Mouse (Mus musculus): ENCODE results near the gene Iqschfp. TPM values are rescaled to one million over a fixed set of nuclear protein-coding genes. Genes with fewer than 3 reads are reported as not detected.
A peak's percentile ranks its signal among the peaks of the same experiment; 100 is the strongest.
"Not testable (repeated sequence)": the region's sequence is repeated elsewhere in the genome, so short reads cannot be mapped to it uniquely, and the experiment has no call there.

Gene Iqschfp
- polyA plus RNA-seq, 1 experiment from 2014 or later = 7.6 TPM

DNA sequence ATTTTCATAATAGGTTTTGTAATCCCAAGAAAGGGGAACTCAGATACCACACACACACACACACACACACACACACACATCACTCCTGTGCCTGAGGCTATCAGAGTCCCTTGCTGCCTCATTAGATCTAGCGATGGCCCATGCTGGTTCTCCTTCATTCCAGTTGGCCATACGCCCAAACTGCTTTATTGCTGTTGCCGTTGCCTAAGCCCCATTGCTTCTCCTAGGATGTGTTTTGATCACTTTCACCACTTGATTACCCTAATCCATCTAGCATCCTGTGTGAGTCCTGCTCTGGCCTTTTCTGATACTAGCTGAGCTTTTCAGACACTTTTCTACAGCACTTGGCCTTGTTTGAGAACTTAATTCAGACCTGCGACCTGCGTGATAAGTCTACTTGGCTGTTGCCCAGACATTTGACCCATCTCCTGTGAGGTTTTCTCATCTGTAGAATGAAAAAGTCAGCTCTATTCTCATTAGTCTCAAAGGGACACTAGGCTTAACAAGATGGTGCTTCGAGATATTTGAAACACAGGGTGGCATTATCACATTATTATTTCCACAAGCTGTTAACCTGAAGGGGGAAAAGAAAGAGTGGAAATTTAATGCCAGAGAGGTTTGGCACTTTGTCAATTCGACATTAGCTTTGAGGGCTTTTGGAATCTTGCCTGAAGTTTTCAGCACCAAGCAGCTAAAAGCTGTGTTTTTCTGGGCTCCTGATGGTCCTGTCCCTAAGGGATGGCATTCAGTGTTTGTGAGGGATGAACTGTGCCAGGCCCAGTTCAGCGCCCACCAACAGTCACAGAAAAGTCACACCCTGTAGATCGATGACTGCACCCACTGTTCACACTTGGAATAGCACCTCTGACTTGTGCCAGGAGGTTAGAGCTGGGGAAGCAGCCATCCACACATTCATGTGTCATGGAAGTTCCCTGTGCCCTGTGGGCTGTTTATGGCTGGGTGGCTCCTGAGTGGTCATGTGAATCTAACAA, 179.7 kb downstream of the Iqschfp start:
- no peaks in the 10 kb centered on the region for H3K36me3 ChIP-seq (ENCODE audit: control insufficient read depth, insufficient read depth, low read length)
- no peaks in the 10 kb centered on the region for H3K9me3 ChIP-seq (ENCODE audit: control insufficient read depth, low read length)
- H3K27me3 ChIP-seq (ENCODE audit: control insufficient read depth, insufficient read depth, low read length) = no peaks in the 10 kb centered on the region
- 58% methylated on average over 9 of the region's 9 CpGs for WGBS
- no peak overlapping the region for H3K4me3 ChIP-seq (replicated peaks; ENCODE audit: low read depth, low read length)
- no peaks in the 10 kb centered on the region for H3K4me1 ChIP-seq (ENCODE audit: control insufficient read depth, insufficient read depth, low read length)
- no peak overlapping the region for H3K9ac ChIP-seq (replicated peaks; ENCODE audit: low read length)
- DNase-seq = peak; percentile 70
- no peak; the same call in 1 of the 2 replicates for ATAC-seq (ENCODE audit: low FRiP score, low TSS enrichment)
- H3K27ac ChIP-seq (replicated peaks; ENCODE audit: low read depth, low read length) = no peak overlapping the region
- H3K4me2 ChIP-seq (ENCODE audit: low read length) = no peak overlapping the region

- H3K9ac ChIP-seq (replicated peaks; ENCODE audit: low read length) = no peak overlapping the region
- DNase-seq (no peak), ATAC-seq (ENCODE audit: low FRiP score, low TSS enrichment) (no peak)
- H3K4me1 ChIP-seq (ENCODE audit: control insufficient read depth, insufficient read depth, low read length) = no peaks in the 10 kb centered on the region
- no peak overlapping the region for H3K4me3 ChIP-seq (replicated peaks; ENCODE audit: low read depth, low read length)
- H3K4me2 ChIP-seq (ENCODE audit: low read length) = no peak overlapping the region
- no peaks in the 10 kb centered on the region for H3K36me3 ChIP-seq (ENCODE audit: control insufficient read depth, insufficient read depth, low read length)
- H3K27me3 ChIP-seq (ENCODE audit: control insufficient read depth, insufficient read depth, low read length) = no peaks in the 10 kb centered on the region
- no peak overlapping the region for H3K27ac ChIP-seq (replicated peaks; ENCODE audit: low read depth, low read length)
- no peaks in the 10 kb centered on the region for H3K9me3 ChIP-seq (ENCODE audit: control insufficient read depth, low read length)
- WGBS = 79% methylated on average over 4 of the region's 4 CpGs
Observed at GRCm38 (mm10) chr3:68077406-68077805, 185.4 kb downstream of the Iqschfp start.

GRCm38 (mm10) chr3:68085024-68085423, 193.0 kb downstream of the Iqschfp start:
- ATAC-seq (ENCODE audit: low FRiP score, low TSS enrichment) (no peak), DNase-seq (no peak)
- WGBS = 77% methylated on average over 2 of the region's 2 CpGs
- Histone ChIP-seq H3K4me3 (replicated peaks; ENCODE audit: low read depth, low read length) (no peak overlapping the region), H3K36me3 (ENCODE audit: control insufficient read depth, insufficient read depth, low read length) (no peaks in the 10 kb centered on the region), H3K9me3 (ENCODE audit: control insufficient read depth, low read length) (no peaks in the 10 kb centered on the region), H3K9ac (replicated peaks; ENCODE audit: low read length) (no peak overlapping the region), H3K4me2 (ENCODE audit: low read length) (no peak overlapping the region), H3K27me3 (ENCODE audit: control insufficient read depth, insufficient read depth, low read length) (no peaks in the 10 kb centered on the region), H3K27ac (replicated peaks; ENCODE audit: low read depth, low read length) (no peak overlapping the region), H3K4me1 (ENCODE audit: control insufficient read depth, insufficient read depth, low read length) (no peaks in the 10 kb centered on the region)

GRCm38 (mm10) chr3:68092108-68092507, 200.1 kb downstream of the Iqschfp start:
- DNase-seq (no peak), ATAC-seq (ENCODE audit: low FRiP score, low TSS enrichment) (no peak)
- Histone ChIP-seq H3K36me3 (ENCODE audit: control insufficient read depth, insufficient read depth, low read length) (no peaks in the 10 kb centered on the region), H3K27me3 (ENCODE audit: control insufficient read depth, insufficient read depth, low read length) (no peaks in the 10 kb centered on the region), H3K9ac (replicated peaks; ENCODE audit: low read length) (no peak overlapping the region), H3K4me1 (ENCODE audit: control insufficient read depth, insufficient read depth, low read length) (no peaks in the 10 kb centered on the region), H3K4me2 (ENCODE audit: low read length) (no peak overlapping the region), H3K4me3 (replicated peaks; ENCODE audit: low read depth, low read length) (no peak overlapping the region), H3K27ac (replicated peaks; ENCODE audit: low read depth, low read length) (no peak overlapping the region), H3K9me3 (ENCODE audit: control insufficient read depth, low read length) (no peaks in the 10 kb centered on the region)
- 76% methylated on average over 4 of the region's 4 CpGs for WGBS

- no peak for ATAC-seq (ENCODE audit: low FRiP score, low TSS enrichment)
- no peak overlapping the region for H3K27ac ChIP-seq (replicated peaks; ENCODE audit: low read depth, low read length)
- DNase-seq = no peak
Observed at GRCm38 (mm10) chr3:68096724-68097431, 204.8 kb downstream of the Iqschfp start.

DNA sequence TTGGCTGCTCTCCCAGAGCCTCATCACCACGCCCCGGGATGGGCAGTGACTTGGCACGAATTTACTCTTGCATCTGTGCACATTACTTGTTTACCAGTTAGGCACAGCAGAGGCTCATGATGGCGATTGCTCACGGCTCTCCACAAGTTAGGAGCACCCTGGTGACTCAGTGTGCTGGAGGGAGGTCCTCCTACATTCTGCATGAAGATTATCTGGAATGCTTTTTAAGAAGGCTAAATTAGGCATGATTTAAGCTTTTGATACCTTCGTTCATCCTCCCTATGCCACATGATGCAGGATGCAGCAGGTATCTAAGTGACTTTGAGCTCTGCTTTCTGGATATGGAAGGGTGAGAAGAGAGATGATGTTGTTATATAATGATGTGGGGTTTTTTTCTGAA, 207.5 kb downstream of the Iqschfp start:
- 91% methylated on average over 6 of the region's 6 CpGs for WGBS
- H3K4me3 ChIP-seq (replicated peaks; ENCODE audit: low read depth, low read length); H3K4me2 ChIP-seq (ENCODE audit: low read length); H3K9ac ChIP-seq (replicated peaks; ENCODE audit: low read length); H3K4me1 ChIP-seq (ENCODE audit: control insufficient read depth, insufficient read depth, low read length); H3K36me3 ChIP-seq (ENCODE audit: control insufficient read depth, insufficient read depth, low read length); H3K9me3 ChIP-seq (ENCODE audit: control insufficient read depth, low read length); H3K27ac ChIP-seq (replicated peaks; ENCODE audit: low read depth, low read length); ATAC-seq (ENCODE audit: low FRiP score, low TSS enrichment); H3K27me3 ChIP-seq (ENCODE audit: control insufficient read depth, insufficient read depth, low read length); DNase-seq: not testable (repeated sequence)

More at GRCm38 (mm10) chr3:68096724-68097431, 204.8 kb downstream of the Iqschfp start:
- Histone ChIP-seq H3K4me3 (replicated peaks; ENCODE audit: low read depth, low read length) (no peak overlapping the region), H3K36me3 (ENCODE audit: control insufficient read depth, insufficient read depth, low read length) (no peaks in the 10 kb centered on the region), H3K9ac (replicated peaks; ENCODE audit: low read length) (no peak overlapping the region), H3K4me1 (ENCODE audit: control insufficient read depth, insufficient read depth, low read length) (no peaks in the 10 kb centered on the region), H3K4me2 (ENCODE audit: low read length) (no peak overlapping the region), H3K27me3 (ENCODE audit: control insufficient read depth, insufficient read depth, low read length) (no peaks in the 10 kb centered on the region), H3K9me3 (ENCODE audit: control insufficient read depth, low read length) (no peaks in the 10 kb centered on the region)
- 84% methylated on average over 4 of the region's 4 CpGs for WGBS

DNA sequence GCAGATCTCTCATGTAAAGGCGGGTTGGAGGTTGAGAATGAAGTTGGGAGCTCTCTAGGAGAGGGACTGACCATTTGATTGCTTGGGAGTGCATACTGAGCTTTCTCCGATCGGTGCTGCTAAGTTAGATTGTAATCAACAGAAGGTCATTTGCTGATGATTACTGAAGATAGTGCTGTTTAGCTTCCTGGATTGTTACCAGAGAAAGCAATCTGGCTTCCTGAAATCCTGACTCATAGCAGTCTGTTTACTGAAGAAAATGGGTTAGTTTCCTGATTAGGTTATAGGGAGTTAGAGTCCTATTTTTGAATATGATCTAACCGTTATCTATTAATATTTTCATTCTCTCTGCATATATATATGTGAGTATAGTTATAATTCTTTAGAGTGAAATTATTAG, 209.3 kb downstream of the Iqschfp start:
- H3K4me3 ChIP-seq (replicated peaks; ENCODE audit: low read depth, low read length) = no peak overlapping the region
- H3K9me3 ChIP-seq (ENCODE audit: control insufficient read depth, low read length) = no peaks in the 10 kb centered on the region
- ATAC-seq (ENCODE audit: low FRiP score, low TSS enrichment) (no peak), DNase-seq (no peak)
- H3K4me1 ChIP-seq (ENCODE audit: control insufficient read depth, insufficient read depth, low read length) = no peaks in the 10 kb centered on the region
- no peak overlapping the region for H3K27ac ChIP-seq (replicated peaks; ENCODE audit: low read depth, low read length)
- H3K9ac ChIP-seq (replicated peaks; ENCODE audit: low read length) = no peak overlapping the region
- H3K36me3 ChIP-seq (ENCODE audit: control insufficient read depth, insufficient read depth, low read length) = no peaks in the 10 kb centered on the region
- no peak overlapping the region for H3K4me2 ChIP-seq (ENCODE audit: low read length)
- WGBS = 80% methylated on average over 4 of the region's 4 CpGs
- no peaks in the 10 kb centered on the region for H3K27me3 ChIP-seq (ENCODE audit: control insufficient read depth, insufficient read depth, low read length)

GRCm38 (mm10) chr3:68105081-68105685, 213.2 kb downstream of the Iqschfp start:
- 63% methylated on average over 2 of the region's 2 CpGs for WGBS
- Histone ChIP-seq H3K36me3 (ENCODE audit: control insufficient read depth, insufficient read depth, low read length) (no peaks in the 10 kb centered on the region), H3K9me3 (ENCODE audit: control insufficient read depth, low read length) (no peaks in the 10 kb centered on the region), H3K4me1 (ENCODE audit: control insufficient read depth, insufficient read depth, low read length) (no peaks in the 10 kb centered on the region), H3K4me2 (ENCODE audit: low read length) (no peak overlapping the region), H3K4me3 (replicated peaks; ENCODE audit: low read depth, low read length) (no peak overlapping the region), H3K27ac (replicated peaks; ENCODE audit: low read depth, low read length) (no peak overlapping the region), H3K27me3 (ENCODE audit: control insufficient read depth, insufficient read depth, low read length) (no peaks in the 10 kb centered on the region), H3K9ac (replicated peaks; ENCODE audit: low read length) (no peak overlapping the region)
- ATAC-seq (ENCODE audit: low FRiP score, low TSS enrichment) = no peak
- DNase-seq = peak; percentile 60

All from midbrain, embryonic 14.5 days (tissue).